Mouse (Mus musculus) splenic B cell, adult 2 months (primary cell): ENCODE results near the gene BC005537.
A peak's percentile ranks its signal among the peaks of the same experiment; 100 is the strongest.

Experiments
- DNase-seq: peaks from one replicate; pipeline ENCODE4 v3.0.0-alpha.2; 2011; ENCODE audit warnings: low read depth, low spot score
- H3K27me3 ChIP-seq: 2 replicates; pipeline ENCODE4 v1.6.1; 2012; ENCODE audit warnings: mild to moderate bottlenecking, low read length, moderate library complexity, mixed read lengths; ENCODE audit not compliant: control insufficient read depth, poor library complexity, insufficient read depth, severe bottlenecking
- H3K36me3 ChIP-seq: 2 replicates; pipeline ENCODE4 v1.6.1; 2012; ENCODE audit warnings: mild to moderate bottlenecking, low read length, moderate library complexity, mixed read lengths; ENCODE audit not compliant: control insufficient read depth, poor library complexity, insufficient read depth, severe bottlenecking

Gene BC005537

GRCm38 (mm10) chr13:24786014-24786490, 15.4 kb upstream of the BC005537 start:
- no peaks in the 10 kb centered on the region for H3K36me3 ChIP-seq
- peak; percentile 60 for DNase-seq

GRCm38 (mm10) chr13:24787477-24787876, 14.0 kb upstream of the BC005537 start:
- Histone ChIP-seq H3K36me3 (no peaks in the 10 kb centered on the region), H3K27me3 (no peaks in the 10 kb centered on the region)
- DNase-seq: no peak

More at GRCm38 (mm10) chr13:24786014-24786490, 15.4 kb upstream of the BC005537 start:
- no peaks in the 10 kb centered on the region for H3K27me3 ChIP-seq

- Histone ChIP-seq H3K36me3 (no peaks in the 10 kb centered on the region), H3K27me3 (no peaks in the 10 kb centered on the region)
- no peak for DNase-seq
Measured at GRCm38 (mm10) chr13:24791349-24791748, 10.1 kb upstream of the BC005537 start.

- DNase-seq: no peak
- H3K36me3 ChIP-seq: no peaks in the 10 kb centered on the region
Measured at GRCm38 (mm10) chr13:24792411-24793045, 8.9 kb upstream of the BC005537 start.

GRCm38 (mm10) chr13:24798686-24799085, 2.8 kb upstream of the BC005537 start:
- H3K27me3 ChIP-seq: no peaks in the 10 kb centered on the region
- no peaks in the 10 kb centered on the region for H3K36me3 ChIP-seq
- no peak for DNase-seq

More at GRCm38 (mm10) chr13:24792411-24793045, 8.9 kb upstream of the BC005537 start:
- no peaks in the 10 kb centered on the region for H3K27me3 ChIP-seq

- H3K36me3 ChIP-seq: no peaks in the 10 kb centered on the region
- no peaks in the 10 kb centered on the region for H3K27me3 ChIP-seq
- DNase-seq: no peak
Measured at GRCm38 (mm10) chr13:24799378-24799777, 2.1 kb upstream of the BC005537 start.

- Histone ChIP-seq H3K27me3 (no peaks in the 10 kb centered on the region), H3K36me3 (0 out of 2 replicates have a peak, but pooled peaks cover 2% of the 10 kb centered on the region)
- DNase-seq: peak; percentile 44
Measured at GRCm38 (mm10) chr13:24799925-24800673, 1.4 kb upstream of the BC005537 start.

GRCm38 (mm10) chr13:24800674-24801307, 666 bp upstream of the BC005537 start:
- DNase-seq: peak; percentile 98
- H3K27me3 ChIP-seq: no peaks in the 10 kb centered on the region
- H3K36me3 ChIP-seq: peaks cover 5% of the 10 kb centered on the region; the same call in 1 of the 2 replicates

GRCm38 (mm10) chr13:24802131-24802691, 754 bp downstream of the BC005537 start:
- peak; percentile 61 for DNase-seq
- H3K27me3 ChIP-seq: no peaks in the 10 kb centered on the region
- peaks cover 6% of the 10 kb centered on the region; the same call in 1 of the 2 replicates for H3K36me3 ChIP-seq

- Histone ChIP-seq H3K27me3 (no peaks in the 10 kb centered on the region), H3K36me3 (peaks cover 8% of the 10 kb centered on the region; the same call in 1 of the 2 replicates)
- DNase-seq: no peak
Measured at GRCm38 (mm10) chr13:24803196-24803595, 1.7 kb downstream of the BC005537 start.

GRCm38 (mm10) chr13:24806079-24806478, 4.6 kb downstream of the BC005537 start:
- peaks cover 16% of the 10 kb centered on the region; the same call in 1 of the 2 replicates for H3K36me3 ChIP-seq
- H3K27me3 ChIP-seq: no peaks in the 10 kb centered on the region
- DNase-seq: no peak

- Histone ChIP-seq H3K36me3 (peaks cover 19% of the 10 kb centered on the region), H3K27me3 (no peaks in the 10 kb centered on the region)
- DNase-seq: no peak
Measured at GRCm38 (mm10) chr13:24812521-24812920, 11.1 kb downstream of the BC005537 start.

- no peaks in the 10 kb centered on the region for H3K27me3 ChIP-seq
- peaks cover 15% of the 10 kb centered on the region for H3K36me3 ChIP-seq
- no peak for DNase-seq
Measured at GRCm38 (mm10) chr13:24814616-24815015, 13.2 kb downstream of the BC005537 start.

GRCm38 (mm10) chr13:24816125-24817092, 15.0 kb downstream of the BC005537 start:
- no peak for DNase-seq
- no peaks in the 10 kb centered on the region for H3K27me3 ChIP-seq
- peaks cover 9% of the 10 kb centered on the region for H3K36me3 ChIP-seq
